Mouse (Mus musculus): Measurements from ENCODE around the gene Srsf3. TPM values are rescaled to one million over a fixed set of nuclear protein-coding genes. Genes with fewer than 3 reads are reported as not detected.
A peak's percentile ranks its signal among the peaks of the same experiment; 100 is the strongest.

Srsf3 gene
- polyA plus RNA-seq, 1 experiment from 2014 or later: 716 TPM

DNA sequence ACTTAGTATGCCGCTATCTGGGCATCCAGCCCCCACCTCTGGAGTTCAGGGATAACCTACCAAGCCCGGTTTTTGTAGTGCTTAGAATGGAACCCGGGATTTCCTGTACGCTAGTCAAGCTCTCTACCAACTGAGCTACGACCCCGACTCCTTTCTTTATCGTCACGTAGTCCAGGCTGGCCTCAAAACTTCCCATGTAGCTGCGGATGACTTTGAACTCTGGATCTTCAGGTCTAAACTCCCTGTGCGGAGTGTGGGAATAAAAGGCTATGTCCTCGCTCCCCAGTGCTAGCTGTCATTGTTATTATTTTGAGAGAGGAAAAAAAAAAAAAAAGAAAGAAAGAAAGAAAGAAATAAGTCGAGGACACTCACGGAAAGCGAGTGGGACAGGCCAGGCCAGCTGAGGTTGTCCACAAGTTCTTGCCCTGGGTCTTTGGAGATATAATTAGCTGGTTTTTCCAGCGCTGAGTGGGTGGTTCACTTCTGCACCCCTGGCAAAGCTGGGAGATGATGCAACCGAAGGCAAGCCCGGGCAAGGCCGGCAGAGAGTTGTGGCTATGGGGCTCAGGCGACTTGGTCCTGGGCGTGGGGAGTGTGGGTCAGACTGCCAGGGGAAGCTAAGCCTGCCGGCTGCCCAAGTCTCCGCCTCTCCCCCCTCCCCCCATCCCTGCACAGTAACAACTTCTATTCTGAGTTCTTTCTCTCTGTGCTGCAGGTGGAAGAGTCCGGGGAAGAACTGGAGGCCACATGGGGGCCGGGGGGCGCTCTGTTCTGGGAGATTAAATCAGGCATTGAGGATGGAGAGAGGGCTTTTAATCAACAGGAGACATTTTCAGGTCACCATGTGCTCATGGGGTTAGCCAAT, 46.3 kb downstream of the Srsf3 start:
- ATAC-seq (ENCODE audit: insufficient read depth): no peak; the same call in 1 of the 2 replicates
- Histone ChIP-seq H3K27me3 (ENCODE audit: insufficient read depth, low read length) (peaks cover 11% of the 10 kb centered on the region), H3K36me3 (ENCODE audit: insufficient read depth) (no peaks in the 10 kb centered on the region), H3K4me1 (ENCODE audit: insufficient read depth) (peaks cover 9% of the 10 kb centered on the region), H3K27ac (ENCODE audit: low read depth) (no peak overlapping the region; the same call in 1 of the 2 replicates), H3K9me3 (ENCODE audit: low read depth, low read length) (no peaks in the 10 kb centered on the region), H3K9ac (peak overlapping the region; percentile 34), H3K4me2 (peak overlapping the region; percentile 66), H3K4me3 (ENCODE audit: low read depth, low read length) (peak overlapping the region; percentile 26)
- TF ChIP-seq CTCF (IDR thresholded peaks at IDR 0.05; ENCODE audit: low read depth): no peak
- WGBS: 10% methylated on average over 25 of the region's 25 CpGs
- peak; percentile 53 for DNase-seq

GRCm38 (mm10) chr17:29080758-29081617, 48.6 kb downstream of the Srsf3 start:
- Histone ChIP-seq H3K4me1 (ENCODE audit: insufficient read depth) (peaks cover 9% of the 10 kb centered on the region), H3K4me3 (ENCODE audit: low read depth, low read length) (no peak overlapping the region), H3K9me3 (ENCODE audit: low read depth, low read length) (no peaks in the 10 kb centered on the region), H3K27me3 (ENCODE audit: insufficient read depth, low read length) (peaks cover 11% of the 10 kb centered on the region), H3K9ac (no peak overlapping the region), H3K4me2 (peak overlapping the region; percentile 41; the same call in 1 of the 2 replicates), H3K27ac (ENCODE audit: low read depth) (no peak overlapping the region), H3K36me3 (ENCODE audit: insufficient read depth) (no peaks in the 10 kb centered on the region)
- TF ChIP-seq CTCF (IDR thresholded peaks at IDR 0.05; ENCODE audit: low read depth): no peak
- 4% methylated on average over 21 of the region's 23 CpGs for WGBS
- DNase-seq (no peak), ATAC-seq (ENCODE audit: insufficient read depth) (peak; percentile 54; the same call in 1 of the 2 replicates)

GRCm38 (mm10) chr17:29081618-29082381, 49.4 kb downstream of the Srsf3 start:
- no peaks in the 10 kb centered on the region for H3K9me3 ChIP-seq (ENCODE audit: low read depth, low read length)
- peaks cover 11% of the 10 kb centered on the region for H3K27me3 ChIP-seq (ENCODE audit: insufficient read depth, low read length)
- H3K9ac ChIP-seq: no peak overlapping the region
- WGBS: 6% methylated on average over 21 of the region's 21 CpGs
- H3K4me2 ChIP-seq: peak overlapping the region; percentile 41
- H3K4me1 ChIP-seq (ENCODE audit: insufficient read depth): peaks cover 9% of the 10 kb centered on the region
- TF ChIP-seq CTCF (IDR thresholded peaks at IDR 0.05; ENCODE audit: low read depth): no peak
- no peak overlapping the region for H3K27ac ChIP-seq (ENCODE audit: low read depth)
- H3K36me3 ChIP-seq (ENCODE audit: insufficient read depth): no peaks in the 10 kb centered on the region
- DNase-seq (peak; percentile 46), ATAC-seq (ENCODE audit: insufficient read depth) (no peak)
- H3K4me3 ChIP-seq (ENCODE audit: low read depth, low read length): no peak overlapping the region

- ATAC-seq (ENCODE audit: insufficient read depth) (no peak), DNase-seq (no peak)
- no peak overlapping the region for H3K4me2 ChIP-seq
- H3K27ac ChIP-seq (ENCODE audit: low read depth): no peak overlapping the region
- peaks cover 11% of the 10 kb centered on the region for H3K27me3 ChIP-seq (ENCODE audit: insufficient read depth, low read length)
- WGBS: 89% methylated on average over 8 of the region's 8 CpGs
- H3K4me3 ChIP-seq (ENCODE audit: low read depth, low read length): no peak overlapping the region
- no peaks in the 10 kb centered on the region for H3K36me3 ChIP-seq (ENCODE audit: insufficient read depth)
- no peak overlapping the region for H3K9ac ChIP-seq
- H3K9me3 ChIP-seq (ENCODE audit: low read depth, low read length): no peaks in the 10 kb centered on the region
- H3K4me1 ChIP-seq (ENCODE audit: insufficient read depth): peaks cover 4% of the 10 kb centered on the region
- no peak for TF ChIP-seq CTCF (IDR thresholded peaks at IDR 0.05; ENCODE audit: low read depth)
Measured at GRCm38 (mm10) chr17:29083586-29083985, 51.2 kb downstream of the Srsf3 start.

DNA sequence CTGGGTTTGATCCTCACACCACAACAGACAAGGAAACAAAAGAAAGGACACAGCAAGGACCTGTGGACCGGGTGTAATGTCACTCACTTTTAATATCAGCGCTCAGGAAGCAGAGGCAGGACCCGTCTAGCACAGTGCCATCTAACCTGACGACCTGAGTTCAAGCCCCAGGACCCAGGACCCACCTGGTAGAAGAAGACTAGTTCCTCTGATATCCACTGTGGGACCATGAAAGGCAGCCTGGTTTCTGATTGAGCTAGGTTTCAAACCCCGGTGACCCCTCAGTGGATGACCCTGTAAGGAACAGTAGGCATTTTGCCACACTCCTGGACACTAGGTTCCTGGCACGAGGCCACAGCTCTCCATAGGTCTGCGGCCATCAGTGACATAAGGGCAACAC, 52.2 kb downstream of the Srsf3 start:
- WGBS: 81% methylated on average over 7 of the region's 7 CpGs
- no peak for TF ChIP-seq CTCF (IDR thresholded peaks at IDR 0.05; ENCODE audit: low read depth)
- H3K9me3 ChIP-seq (ENCODE audit: low read depth, low read length): no peaks in the 10 kb centered on the region
- H3K4me1 ChIP-seq (ENCODE audit: insufficient read depth): no peaks in the 10 kb centered on the region
- H3K4me2 ChIP-seq: no peak overlapping the region
- H3K36me3 ChIP-seq (ENCODE audit: insufficient read depth): no peaks in the 10 kb centered on the region
- H3K27ac ChIP-seq (ENCODE audit: low read depth): no peak overlapping the region
- DNase-seq (no peak), ATAC-seq (ENCODE audit: insufficient read depth) (no peak)
- H3K4me3 ChIP-seq (ENCODE audit: low read depth, low read length): no peak overlapping the region
- H3K9ac ChIP-seq: no peak overlapping the region
- peaks cover 11% of the 10 kb centered on the region for H3K27me3 ChIP-seq (ENCODE audit: insufficient read depth, low read length)

DNA sequence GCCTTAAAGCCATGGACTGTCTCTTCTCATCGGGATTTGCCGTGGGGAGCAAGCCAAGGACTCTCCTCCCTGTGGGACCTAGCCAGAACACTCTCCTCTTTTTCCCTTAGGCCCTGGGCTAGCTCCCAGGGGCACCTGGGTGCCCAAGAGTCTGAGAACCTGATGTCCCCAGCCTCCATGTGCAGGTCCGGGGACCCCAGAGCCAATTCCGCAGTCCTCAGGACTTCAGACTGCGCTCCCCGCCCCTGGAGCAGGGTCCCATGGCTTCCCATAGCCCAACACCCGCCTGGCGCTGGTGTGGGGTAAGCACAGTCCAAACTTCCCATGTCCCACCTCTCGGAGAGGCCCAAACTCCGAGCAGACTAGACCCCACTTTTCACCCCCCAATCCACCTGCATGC, 52.8 kb downstream of the Srsf3 start:
- Histone ChIP-seq H3K27me3 (ENCODE audit: insufficient read depth, low read length) (peaks cover 11% of the 10 kb centered on the region), H3K9ac (no peak overlapping the region), H3K4me3 (ENCODE audit: low read depth, low read length) (no peak overlapping the region), H3K4me2 (no peak overlapping the region), H3K27ac (ENCODE audit: low read depth) (no peak overlapping the region), H3K4me1 (ENCODE audit: insufficient read depth) (no peaks in the 10 kb centered on the region), H3K9me3 (ENCODE audit: low read depth, low read length) (no peaks in the 10 kb centered on the region), H3K36me3 (ENCODE audit: insufficient read depth) (no peaks in the 10 kb centered on the region)
- WGBS: 75% methylated on average over 10 of the region's 10 CpGs
- no peak for DNase-seq
- TF ChIP-seq CTCF (IDR thresholded peaks at IDR 0.05; ENCODE audit: low read depth): no peak
- ATAC-seq (ENCODE audit: insufficient read depth): no peak
